ENCODE assay signal across 11 mouse cellular contexts in the genomic region with DNA sequence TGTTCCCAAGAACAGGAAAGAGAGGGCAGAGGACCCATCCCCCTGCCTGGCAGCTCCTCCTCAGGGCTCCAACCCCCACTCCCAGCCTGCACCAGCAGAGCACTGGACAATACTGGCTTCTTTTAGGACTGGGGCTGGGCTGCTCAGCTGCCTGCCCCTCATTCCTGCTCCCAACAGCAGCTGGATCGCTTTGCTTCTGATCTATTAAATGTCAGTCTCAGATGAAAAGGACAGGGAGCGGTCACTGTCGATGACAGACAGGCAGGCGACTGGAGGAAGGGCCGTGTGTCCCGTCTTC. TPM values are rescaled to one million over a fixed set of nuclear protein-coding genes. Genes with fewer than 3 reads are reported as not detected.
DNase-seq lines count a peak whose midpoint lies in the region; ATAC-seq and TF ChIP-seq lines count a peak whose summit lies in the region.
"Had no signal": no experiment of that assay in that cellular context is flagged by ENCODE, and none has a peak within 500 bp of the region (broad histone marks: within the 10 kb centered on the region; RNA-seq: fewer than 3 reads in every experiment).

No protein-coding gene starts in this region.

- ATAC-seq in kidney, embryonic 16.5 days (ENCODE audit: low FRiP score, low TSS enrichment), result 0 out of 2 replicates have a peak, but pooled peaks have one; percentile 17
- 0 out of 2 replicates have a peak, but pooled peaks have one; percentile 27 for ATAC-seq in forebrain, embryonic 11.5 days (replicated peaks; ENCODE audit: low FRiP score)
- ATAC-seq in midbrain, embryonic 11.5 days (ENCODE audit: low FRiP score), result peak; percentile 49; the same call in 1 of the 2 replicates

- H3K27ac ChIP-seq in kidney, embryonic 16.5 days (ENCODE audit: low read length), result peak overlapping the region; percentile 60; the same call in 1 of the 2 replicates
- H3K27ac ChIP-seq in kidney, adult 2 months (ENCODE audit: insufficient read depth, low read depth, low read length), result no peak overlapping the region
- H3K27ac ChIP-seq in bone marrow, adult 2 months (ENCODE audit: control insufficient read depth, insufficient read depth, low read depth, low read length, poor library complexity), result peak overlapping the region; percentile 33; the same call in 1 of the 2 replicates
- no peak overlapping the region; the same call in 1 of the 2 replicates for H3K27ac ChIP-seq in forebrain, embryonic 11.5 days (ENCODE audit: low read depth, low read length)
- peak overlapping the region; percentile 2; the same call in 1 of the 2 replicates for H3K27ac ChIP-seq in midbrain, embryonic 11.5 days (ENCODE audit: low read depth, low read length)
- H3K27ac ChIP-seq: embryonic facial prominence, embryonic 15.5 days had no signal

- no peak for TF ChIP-seq CTCF in kidney, adult 2 months (conservative IDR thresholded peaks at IDR 0.05; ENCODE audit: insufficient read depth, insufficient read length, low read depth, low read length)
- TF ChIP-seq CTCF in bone marrow, adult 2 months (IDR thresholded peaks at IDR 0.05; ENCODE audit: control insufficient read depth, insufficient read depth, low read length), result no peak

- H3K4me1 ChIP-seq in kidney, embryonic 16.5 days (ENCODE audit: insufficient read depth, low read length), result peaks cover 53% of the 10 kb centered on the region
- H3K4me1 ChIP-seq in kidney, adult 2 months (ENCODE audit: control insufficient read depth, insufficient read depth, low read length), result peaks cover 16% of the 10 kb centered on the region
- peaks cover 29% of the 10 kb centered on the region for H3K4me1 ChIP-seq in bone marrow, adult 2 months (ENCODE audit: control insufficient read depth, insufficient read depth, low read length)
- H3K4me1 ChIP-seq in forebrain, embryonic 11.5 days (replicated peaks; ENCODE audit: control insufficient read depth, insufficient read depth, low read length), result peaks cover 12% of the 10 kb centered on the region
- peaks cover 17% of the 10 kb centered on the region for H3K4me1 ChIP-seq in midbrain, embryonic 11.5 days (ENCODE audit: control insufficient read depth, insufficient read depth, low read length)

- H3K9ac ChIP-seq in kidney, embryonic 16.5 days (replicated peaks; ENCODE audit: low read length), result peak overlapping the region; percentile 45
- peak overlapping the region; percentile 20; the same call in 1 of the 2 replicates for H3K9ac ChIP-seq in forebrain, embryonic 11.5 days (ENCODE audit: low read length)
- H3K9ac ChIP-seq in midbrain, embryonic 11.5 days (ENCODE audit: low read length), result 0 out of 2 replicates have a peak overlapping the region, but pooled peaks have one; percentile 22
- H3K9ac ChIP-seq: embryonic facial prominence, embryonic 15.5 days had no signal

- 39% methylated on average over 6 of the region's 6 CpGs for WGBS in kidney, embryonic 16.5 days
- WGBS in kidney, adult 2 months, result 68% methylated on average over 6 of the region's 6 CpGs
- WGBS in bone marrow, adult 2 months, result 86% methylated on average over 6 of the region's 6 CpGs
- WGBS in forebrain, embryonic 11.5 days, result 33% methylated on average over 6 of the region's 6 CpGs
- 28% methylated on average over 6 of the region's 6 CpGs for WGBS in midbrain, embryonic 11.5 days

- H3K9me3 ChIP-seq in kidney, embryonic 16.5 days (ENCODE audit: low read length), result no peaks in the 10 kb centered on the region
- no peaks in the 10 kb centered on the region for H3K9me3 ChIP-seq in forebrain, embryonic 11.5 days (ENCODE audit: control insufficient read depth, low read length)
- H3K9me3 ChIP-seq in midbrain, embryonic 11.5 days (ENCODE audit: control insufficient read depth, low read length), result no peaks in the 10 kb centered on the region
- H3K9me3 ChIP-seq: embryonic facial prominence, embryonic 15.5 days; G1E had no signal

- no peak for DNase-seq in kidney, adult 2 months
- DNase-seq in forebrain, embryonic 11.5 days (ENCODE audit: low spot score), result no peak
- peak; percentile 88 for DNase-seq in midbrain, embryonic 11.5 days (ENCODE audit: low spot score, missing footprints)
- no peak for DNase-seq in adrenal gland, postnatal 4 days (ENCODE audit: low spot score in 2 of 2)
- DNase-seq in embryo, embryonic 10.5 days (ENCODE audit: low spot score), result no peak
- no peak for DNase-seq in urinary bladder, postnatal 14 days (ENCODE audit: low spot score)
- DNase-seq: adrenal gland, postnatal 14 days had no signal

- TF ChIP-seq POLR2A in kidney, adult 2 months (IDR thresholded peaks at IDR 0.05; ENCODE audit: low read depth, low read length), result no peak
- no peak for TF ChIP-seq POLR2A in bone marrow, adult 2 months (IDR thresholded peaks at IDR 0.05; ENCODE audit: borderline replicate concordance, control insufficient read depth, low read depth, low read length)

- H3K4me3 ChIP-seq in kidney, embryonic 16.5 days (ENCODE audit: low read length), result no peak overlapping the region
- no peak overlapping the region for H3K4me3 ChIP-seq in kidney, adult 2 months (ENCODE audit: insufficient read depth, low read depth, low read length)
- H3K4me3 ChIP-seq in bone marrow, adult 2 months (replicated peaks; ENCODE audit: control insufficient read depth, low read depth, low read length), result no peak overlapping the region
- H3K4me3 ChIP-seq in forebrain, embryonic 11.5 days (ENCODE audit: low read depth, low read length), result no peak overlapping the region
- H3K4me3 ChIP-seq in midbrain, embryonic 11.5 days (ENCODE audit: low read depth, low read length), result no peak overlapping the region
- H3K4me3 ChIP-seq: embryonic facial prominence, embryonic 15.5 days had no signal

- H3K4me2 ChIP-seq in kidney, embryonic 16.5 days (replicated peaks; ENCODE audit: low read depth, low read length), result no peak overlapping the region
- H3K4me2 ChIP-seq in forebrain, embryonic 11.5 days (ENCODE audit: low read depth, low read length, severe bottlenecking), result no peak overlapping the region
- no peak overlapping the region for H3K4me2 ChIP-seq in midbrain, embryonic 11.5 days
- H3K4me2 ChIP-seq: embryonic facial prominence, embryonic 15.5 days had no signal

- H3K36me3 ChIP-seq in kidney, embryonic 16.5 days (ENCODE audit: insufficient read depth, low read length), result no peaks in the 10 kb centered on the region
- no peaks in the 10 kb centered on the region for H3K36me3 ChIP-seq in kidney, adult 2 months (ENCODE audit: control insufficient read depth, insufficient read depth, low read length)
- no peaks in the 10 kb centered on the region for H3K36me3 ChIP-seq in forebrain, embryonic 11.5 days (ENCODE audit: control insufficient read depth, insufficient read depth, low read length)
- no peaks in the 10 kb centered on the region for H3K36me3 ChIP-seq in midbrain, embryonic 11.5 days (ENCODE audit: control insufficient read depth, insufficient read depth, low read length)
- H3K36me3 ChIP-seq: embryonic facial prominence, embryonic 15.5 days had no signal

- H3K27me3 ChIP-seq in kidney, embryonic 16.5 days (ENCODE audit: insufficient read depth, low read length), result no peaks in the 10 kb centered on the region
- H3K27me3 ChIP-seq in kidney, adult 2 months (replicated peaks; ENCODE audit: control insufficient read depth, insufficient read depth, low read length), result no peaks in the 10 kb centered on the region
- no peaks in the 10 kb centered on the region for H3K27me3 ChIP-seq in forebrain, embryonic 11.5 days (ENCODE audit: control insufficient read depth, insufficient read depth, low read length)
- H3K27me3 ChIP-seq in midbrain, embryonic 11.5 days (ENCODE audit: control insufficient read depth, insufficient read depth, low read length), result no peaks in the 10 kb centered on the region
- H3K27me3 ChIP-seq: embryonic facial prominence, embryonic 15.5 days had no signal

RNA-seq across cellular contexts. Expression of a gene that starts 40.4 kb away (rescaled TPM):
- 28.8 and 29.0 TPM in 2 replicates for polyA plus RNA-seq in kidney, embryonic 16.5 days (2015; fragmentation: Nextera tagmentation; extraction: Ambion mirVana)
- 87.8 and 93.2 TPM in 2 replicates for polyA plus RNA-seq in kidney, adult 2 months (2012; rRNA removed)
- polyA plus RNA-seq in bone marrow, adult 2 months (2011; ENCODE audit: insufficient read depth, insufficient read length, low replicate concordance, missing spikeins), result 9.3 and 23.0 TPM in 2 replicates
- polyA plus RNA-seq in forebrain, embryonic 11.5 days (2014; fragmentation: Nextera tagmentation; extraction: Ambion mirVana), result 8.3 and 8.4 TPM in 2 replicates
- polyA plus RNA-seq in midbrain, embryonic 11.5 days (2014; fragmentation: Nextera tagmentation; extraction: Ambion mirVana), result 4.9 and 5.0 TPM in 2 replicates
- total RNA-seq in adrenal gland, postnatal 4 days (2021), result 10 to 100 TPM; 22.0 to 30.9 TPM

Comparison
In these comparisons a context has a peak if more than half of its experiments do, and no peak if none do; other contexts are left out.
1. H3K27ac ChIP-seq: peak in kidney, embryonic 16.5 days (single experiment), bone marrow, adult 2 months (single experiment) and midbrain, embryonic 11.5 days (single experiment); none in kidney, adult 2 months (single experiment) and forebrain, embryonic 11.5 days (single experiment).
2. Peak in every context shown above with its lines, with median percentiles within 50 percentile points of each other: ATAC-seq and H3K9ac ChIP-seq.